Mouse (Mus musculus): ENCODE results near the gene Tlr4. TPM values are rescaled to one million over a fixed set of nuclear protein-coding genes. Genes with fewer than 3 reads are reported as not detected.

The Tlr4 gene
- polyA plus RNA-seq, 1 experiment: 0.48 TPM

GRCm38 (mm10) chr4:66828686-66829085 is 1.3 kb downstream of the Tlr4 start:
- TF ChIP-seq POLR2A (IDR thresholded peaks at IDR 0.05; ENCODE audit: extremely low read depth, insufficient read depth, low read length) (no peak), CTCF (IDR thresholded peaks at IDR 0.05; ENCODE audit: extremely low read depth, insufficient read depth, low read length) (no peak)
- no peak overlapping the region for H3K4me3 ChIP-seq (ENCODE audit: insufficient read depth, low read length)
- no peaks in the 10 kb centered on the region for H3K4me1 ChIP-seq (ENCODE audit: control insufficient read depth, insufficient read depth, low read length)
- no peak overlapping the region; the same call in 1 of the 2 replicates for H3K27ac ChIP-seq (ENCODE audit: insufficient read depth, low read length)

- no peaks in the 10 kb centered on the region for H3K4me1 ChIP-seq (ENCODE audit: control insufficient read depth, insufficient read depth, low read length)
- TF ChIP-seq CTCF (IDR thresholded peaks at IDR 0.05; ENCODE audit: extremely low read depth, insufficient read depth, low read length): no peak
- no peak for TF ChIP-seq POLR2A (IDR thresholded peaks at IDR 0.05; ENCODE audit: extremely low read depth, insufficient read depth, low read length)
Measured at GRCm38 (mm10) chr4:66838071-66838470, 10.7 kb downstream of the Tlr4 start.

GRCm38 (mm10) chr4:66843255-66843654 is 15.9 kb downstream of the Tlr4 start:
- no peak overlapping the region for H3K4me3 ChIP-seq (ENCODE audit: insufficient read depth, low read length)
- no peaks in the 10 kb centered on the region for H3K4me1 ChIP-seq (ENCODE audit: control insufficient read depth, insufficient read depth, low read length)
- TF ChIP-seq POLR2A (IDR thresholded peaks at IDR 0.05; ENCODE audit: extremely low read depth, insufficient read depth, low read length): no peak
- no peak for TF ChIP-seq CTCF (IDR thresholded peaks at IDR 0.05; ENCODE audit: extremely low read depth, insufficient read depth, low read length)
- no peak overlapping the region for H3K27ac ChIP-seq (ENCODE audit: insufficient read depth, low read length)

More at GRCm38 (mm10) chr4:66838071-66838470, 10.7 kb downstream of the Tlr4 start:
- no peak overlapping the region for H3K4me3 ChIP-seq (ENCODE audit: insufficient read depth, low read length)
- H3K27ac ChIP-seq (ENCODE audit: insufficient read depth, low read length): no peak overlapping the region

- Histone ChIP-seq H3K4me3 (ENCODE audit: insufficient read depth, low read length) (no peak overlapping the region), H3K4me1 (ENCODE audit: control insufficient read depth, insufficient read depth, low read length) (no peaks in the 10 kb centered on the region), H3K27ac (ENCODE audit: insufficient read depth, low read length) (no peak overlapping the region)
- TF ChIP-seq POLR2A (IDR thresholded peaks at IDR 0.05; ENCODE audit: extremely low read depth, insufficient read depth, low read length) (no peak), CTCF (IDR thresholded peaks at IDR 0.05; ENCODE audit: extremely low read depth, insufficient read depth, low read length) (no peak)
Measured at GRCm38 (mm10) chr4:66852011-66852410, 24.6 kb downstream of the Tlr4 start.

- no peak overlapping the region for H3K27ac ChIP-seq (ENCODE audit: insufficient read depth, low read length)
- TF ChIP-seq POLR2A (IDR thresholded peaks at IDR 0.05; ENCODE audit: extremely low read depth, insufficient read depth, low read length) (no peak), CTCF (IDR thresholded peaks at IDR 0.05; ENCODE audit: extremely low read depth, insufficient read depth, low read length) (no peak)
Measured at GRCm38 (mm10) chr4:66856992-66857391, 29.6 kb downstream of the Tlr4 start.

GRCm38 (mm10) chr4:66869919-66870318 is 42.5 kb downstream of the Tlr4 start:
- H3K27ac ChIP-seq (ENCODE audit: insufficient read depth, low read length): no peak overlapping the region
- H3K4me1 ChIP-seq (ENCODE audit: control insufficient read depth, insufficient read depth, low read length): no peaks in the 10 kb centered on the region

More at GRCm38 (mm10) chr4:66856992-66857391, 29.6 kb downstream of the Tlr4 start:
- no peaks in the 10 kb centered on the region for H3K4me1 ChIP-seq (ENCODE audit: control insufficient read depth, insufficient read depth, low read length)
- no peak overlapping the region for H3K4me3 ChIP-seq (ENCODE audit: insufficient read depth, low read length)

GRCm38 (mm10) chr4:66872026-66872425 is 44.6 kb downstream of the Tlr4 start:
- TF ChIP-seq POLR2A (IDR thresholded peaks at IDR 0.05; ENCODE audit: extremely low read depth, insufficient read depth, low read length) (no peak), CTCF (IDR thresholded peaks at IDR 0.05; ENCODE audit: extremely low read depth, insufficient read depth, low read length) (no peak)
- Histone ChIP-seq H3K4me1 (ENCODE audit: control insufficient read depth, insufficient read depth, low read length) (no peaks in the 10 kb centered on the region), H3K27ac (ENCODE audit: insufficient read depth, low read length) (no peak overlapping the region)

More at GRCm38 (mm10) chr4:66869919-66870318, 42.5 kb downstream of the Tlr4 start:
- TF ChIP-seq CTCF (IDR thresholded peaks at IDR 0.05; ENCODE audit: extremely low read depth, insufficient read depth, low read length) (no peak), POLR2A (IDR thresholded peaks at IDR 0.05; ENCODE audit: extremely low read depth, insufficient read depth, low read length) (no peak)
- no peak overlapping the region for H3K4me3 ChIP-seq (ENCODE audit: insufficient read depth, low read length)

GRCm38 (mm10) chr4:66873342-66873741 is 46.0 kb downstream of the Tlr4 start:
- TF ChIP-seq POLR2A (IDR thresholded peaks at IDR 0.05; ENCODE audit: extremely low read depth, insufficient read depth, low read length): no peak
- TF ChIP-seq CTCF (IDR thresholded peaks at IDR 0.05; ENCODE audit: extremely low read depth, insufficient read depth, low read length): no peak
- Histone ChIP-seq H3K4me3 (ENCODE audit: insufficient read depth, low read length) (no peak overlapping the region), H3K27ac (ENCODE audit: insufficient read depth, low read length) (no peak overlapping the region), H3K4me1 (ENCODE audit: control insufficient read depth, insufficient read depth, low read length) (no peaks in the 10 kb centered on the region)

More at GRCm38 (mm10) chr4:66872026-66872425, 44.6 kb downstream of the Tlr4 start:
- H3K4me3 ChIP-seq (ENCODE audit: insufficient read depth, low read length): no peak overlapping the region

- no peak overlapping the region for H3K27ac ChIP-seq (ENCODE audit: insufficient read depth, low read length)
- H3K4me1 ChIP-seq (ENCODE audit: control insufficient read depth, insufficient read depth, low read length): no peaks in the 10 kb centered on the region
- no peak overlapping the region for H3K4me3 ChIP-seq (ENCODE audit: insufficient read depth, low read length)
- TF ChIP-seq POLR2A (IDR thresholded peaks at IDR 0.05; ENCODE audit: extremely low read depth, insufficient read depth, low read length) (no peak), CTCF (IDR thresholded peaks at IDR 0.05; ENCODE audit: extremely low read depth, insufficient read depth, low read length) (no peak)
Measured at GRCm38 (mm10) chr4:66875751-66876150, 48.4 kb downstream of the Tlr4 start.

- no peak overlapping the region for H3K4me3 ChIP-seq (ENCODE audit: insufficient read depth, low read length)
- no peak overlapping the region for H3K27ac ChIP-seq (ENCODE audit: insufficient read depth, low read length)
- TF ChIP-seq CTCF (IDR thresholded peaks at IDR 0.05; ENCODE audit: extremely low read depth, insufficient read depth, low read length): no peak
- no peak for TF ChIP-seq POLR2A (IDR thresholded peaks at IDR 0.05; ENCODE audit: extremely low read depth, insufficient read depth, low read length)
- H3K4me1 ChIP-seq (ENCODE audit: control insufficient read depth, insufficient read depth, low read length): no peaks in the 10 kb centered on the region
Measured at GRCm38 (mm10) chr4:66877609-66878008, 50.2 kb downstream of the Tlr4 start.
